Mouse (Mus musculus) forebrain, embryonic 10.5 days (tissue): ENCODE results near the gene Rnase1. TPM values are rescaled to one million over a fixed set of nuclear protein-coding genes. Genes with fewer than 3 reads are reported as not detected.
"Not testable (repeated sequence)": the region's sequence is repeated elsewhere in the genome, so short reads cannot be mapped to it uniquely, and the experiment has no call there.

Experiments used
- DNase-seq: peaks from one replicate; pipeline ENCODE4 v3.0.0-alpha.2; 2017; ENCODE audit warnings: low spot score; ENCODE audit errors: extremely low spot score
- H3K27ac ChIP-seq: fragments of 300-500 bp; sonication (generic); 2 replicates; pipeline ENCODE4 v1.5.1; 2016; ENCODE audit warnings: mild to moderate bottlenecking
- H3K27me3 ChIP-seq: fragments of 300-500 bp; sonication (generic); 2 replicates; pipeline ENCODE4 v1.6.1; 2016; ENCODE audit warnings: mild to moderate bottlenecking; ENCODE audit not compliant: poor library complexity, severe bottlenecking
- H3K36me3 ChIP-seq: fragments of 300-500 bp; sonication (generic); replicated peaks from 2 replicates; pipeline ENCODE4 v1.6.1; 2016; ENCODE audit warnings: mild to moderate bottlenecking, moderate library complexity
- H3K4me1 ChIP-seq: fragments of 300-500 bp; sonication (generic); 2 replicates; pipeline ENCODE4 v1.6.1; 2016
- H3K4me3 ChIP-seq: fragments of 300-500 bp; sonication (generic); 2 replicates; pipeline ENCODE4 v1.5.1; 2016; ENCODE audit warnings: mild to moderate bottlenecking, moderate library complexity
- H3K9me3 ChIP-seq: fragments of 300-500 bp; sonication (generic); 2 replicates; pipeline ENCODE4 v1.6.1; 2016; ENCODE audit warnings: mild to moderate bottlenecking, moderate library complexity
- WGBS: fragments of 180-500 bp; shearing (Covaris S2); methylation state at CpG from one replicate; pipeline ENCODE4 v1.1.7; 2016; 5-methylcytosine and 5-hydroxymethylcytosine counted together
- polyA plus RNA-seq: library from polyadenylated mRNA; unstranded; fragments of >200 nt; fragmentation: Nextera tagmentation; extraction: Ambion mirVana; gene quantifications from 2 replicates; pipeline ENCODE4 v1.2.1, GENCODE M21; 2016

Gene Rnase1
- not detected in 2 replicates for polyA plus RNA-seq

- Histone ChIP-seq H3K36me3 (no peaks in the 10 kb centered on the region), H3K4me1 (peaks cover 9% of the 10 kb centered on the region), H3K4me3 (no peak within 1 kb of the TSS), H3K27ac (no peak within 1 kb of the TSS), H3K9me3 (no peaks in the 10 kb centered on the region), H3K27me3 (no peaks in the 10 kb centered on the region)
- no peak for DNase-seq
- 52% methylated on average over 2 of the region's 2 CpGs for WGBS
Observed at GRCm38 (mm10) chr14:51146685-51147084, at the start of gene Rnase1. TSS of gene Rnase1 (minus strand) at chr14:51146785.

GRCm38 (mm10) chr14:51195681-51196080, 49.1 kb upstream of the Rnase1 start:
- 89% methylated on average over 4 of the region's 4 CpGs for WGBS
- no peaks in the 10 kb centered on the region for H3K27me3 ChIP-seq
- H3K36me3 ChIP-seq: no peaks in the 10 kb centered on the region
- no peaks in the 10 kb centered on the region for H3K4me1 ChIP-seq
- no peaks in the 10 kb centered on the region for H3K9me3 ChIP-seq
- no peak for DNase-seq
- no peak overlapping the region for H3K4me3 ChIP-seq
- no peak overlapping the region for H3K27ac ChIP-seq

- H3K27me3 ChIP-seq, H3K36me3 ChIP-seq, H3K9me3 ChIP-seq, H3K27ac ChIP-seq, H3K4me3 ChIP-seq, H3K4me1 ChIP-seq, DNase-seq: not testable (repeated sequence)
- WGBS: 79% methylated on average over 2 of the region's 2 CpGs
Observed at GRCm38 (mm10) chr14:51181051-51181450, 34.5 kb upstream of the Rnase1 start.

- no peak overlapping the region for H3K27ac ChIP-seq
- WGBS: 66% methylated on average over 4 of the region's 4 CpGs
- no peak for DNase-seq
- no peaks in the 10 kb centered on the region for H3K27me3 ChIP-seq
- H3K4me3 ChIP-seq: no peak overlapping the region
- H3K36me3 ChIP-seq: no peaks in the 10 kb centered on the region
- H3K4me1 ChIP-seq: no peaks in the 10 kb centered on the region
- no peaks in the 10 kb centered on the region for H3K9me3 ChIP-seq
Observed at GRCm38 (mm10) chr14:51173843-51174242, 27.3 kb upstream of the Rnase1 start.

GRCm38 (mm10) chr14:51172947-51173346, 26.4 kb upstream of the Rnase1 start:
- H3K4me1 ChIP-seq, H3K27me3 ChIP-seq, DNase-seq, H3K4me3 ChIP-seq, H3K27ac ChIP-seq, H3K9me3 ChIP-seq, H3K36me3 ChIP-seq: not testable (repeated sequence)
- WGBS: 64% methylated on average over 4 of the region's 4 CpGs

GRCm38 (mm10) chr14:51172095-51172865, 25.7 kb upstream of the Rnase1 start:
- peak; percentile 62 for DNase-seq
- not testable (repeated sequence) for H3K4me3 ChIP-seq, H3K9me3 ChIP-seq, H3K27me3 ChIP-seq, H3K4me1 ChIP-seq, H3K27ac ChIP-seq, H3K36me3 ChIP-seq
- 37% methylated on average over 9 of the region's 9 CpGs for WGBS

- Histone ChIP-seq H3K27me3 (no peaks in the 10 kb centered on the region), H3K9me3 (no peaks in the 10 kb centered on the region), H3K27ac (no peak overlapping the region), H3K36me3 (no peaks in the 10 kb centered on the region), H3K4me3 (no peak overlapping the region), H3K4me1 (no peaks in the 10 kb centered on the region)
- no peak for DNase-seq
Observed at GRCm38 (mm10) chr14:51166068-51166467, 19.5 kb upstream of the Rnase1 start.

GRCm38 (mm10) chr14:51165435-51165834, 18.9 kb upstream of the Rnase1 start:
- Histone ChIP-seq H3K27me3 (no peaks in the 10 kb centered on the region), H3K36me3 (no peaks in the 10 kb centered on the region), H3K4me3 (no peak overlapping the region), H3K4me1 (no peaks in the 10 kb centered on the region), H3K9me3 (no peaks in the 10 kb centered on the region), H3K27ac (no peak overlapping the region)
- no peak for DNase-seq
- WGBS: 91% methylated on average over 1 of the region's 1 CpGs

- H3K27ac ChIP-seq, H3K9me3 ChIP-seq, DNase-seq, H3K4me3 ChIP-seq, H3K27me3 ChIP-seq, H3K36me3 ChIP-seq, H3K4me1 ChIP-seq: not testable (repeated sequence)
- WGBS: 92% methylated on average over 6 of the region's 6 CpGs
Observed at GRCm38 (mm10) chr14:51163323-51163722, 16.7 kb upstream of the Rnase1 start.

GRCm38 (mm10) chr14:51161976-51162375, 15.4 kb upstream of the Rnase1 start, which contains the start of gene Rnase2b:
TSS of gene Rnase2b (plus strand) at chr14:51162260.
- not testable (repeated sequence) for H3K9me3 ChIP-seq, H3K27ac ChIP-seq, H3K4me1 ChIP-seq, DNase-seq, H3K4me3 ChIP-seq, H3K36me3 ChIP-seq, H3K27me3 ChIP-seq
- 93% methylated on average over 3 of the region's 3 CpGs for WGBS

- Histone ChIP-seq H3K27ac (no peak overlapping the region), H3K4me3 (no peak overlapping the region), H3K36me3 (no peaks in the 10 kb centered on the region), H3K27me3 (no peaks in the 10 kb centered on the region), H3K9me3 (no peaks in the 10 kb centered on the region), H3K4me1 (peaks cover 3% of the 10 kb centered on the region; the same call in 1 of the 2 replicates)
- no peak for DNase-seq
- WGBS: 80% methylated on average over 1 of the region's 1 CpGs
Observed at GRCm38 (mm10) chr14:51157072-51157471, 10.5 kb upstream of the Rnase1 start.

GRCm38 (mm10) chr14:51156736-51157068, 10.1 kb upstream of the Rnase1 start:
- Histone ChIP-seq H3K9me3 (no peaks in the 10 kb centered on the region), H3K4me1 (peaks cover 3% of the 10 kb centered on the region; the same call in 1 of the 2 replicates), H3K27ac (no peak overlapping the region), H3K4me3 (no peak overlapping the region), H3K27me3 (no peaks in the 10 kb centered on the region), H3K36me3 (no peaks in the 10 kb centered on the region)
- WGBS: 91% methylated on average over 4 of the region's 4 CpGs
- DNase-seq: no peak

GRCm38 (mm10) chr14:51156056-51156735, 9.6 kb upstream of the Rnase1 start:
- Histone ChIP-seq H3K9me3 (no peaks in the 10 kb centered on the region), H3K4me1 (peaks cover 3% of the 10 kb centered on the region; the same call in 1 of the 2 replicates), H3K4me3 (no peak overlapping the region), H3K27me3 (no peaks in the 10 kb centered on the region), H3K27ac (no peak overlapping the region), H3K36me3 (no peaks in the 10 kb centered on the region)
- DNase-seq: no peak
- 88% methylated on average over 5 of the region's 5 CpGs for WGBS
